Mouse (Mus musculus) cortical plate, adult 2 months (tissue): Measurements from ENCODE around the gene Tcf12.

Source experiments
- CTCF ChIP-seq: fragments of 200-500 bp; IDR thresholded peaks from 2 replicates; pipeline ENCODE4 v1.5.1; 2011; ENCODE audit warnings: mild to moderate bottlenecking, control low read depth, low read length; ENCODE audit not compliant: insufficient read depth; ENCODE audit errors: extremely low read depth
- POLR2A ChIP-seq: fragments of 200-500 bp; IDR thresholded peaks from 2 replicates; pipeline ENCODE4 v1.6.1; 2011; ENCODE audit warnings: mild to moderate bottlenecking, low read length, control low read depth; ENCODE audit not compliant: insufficient read depth; ENCODE audit errors: extremely low read depth

DNA sequence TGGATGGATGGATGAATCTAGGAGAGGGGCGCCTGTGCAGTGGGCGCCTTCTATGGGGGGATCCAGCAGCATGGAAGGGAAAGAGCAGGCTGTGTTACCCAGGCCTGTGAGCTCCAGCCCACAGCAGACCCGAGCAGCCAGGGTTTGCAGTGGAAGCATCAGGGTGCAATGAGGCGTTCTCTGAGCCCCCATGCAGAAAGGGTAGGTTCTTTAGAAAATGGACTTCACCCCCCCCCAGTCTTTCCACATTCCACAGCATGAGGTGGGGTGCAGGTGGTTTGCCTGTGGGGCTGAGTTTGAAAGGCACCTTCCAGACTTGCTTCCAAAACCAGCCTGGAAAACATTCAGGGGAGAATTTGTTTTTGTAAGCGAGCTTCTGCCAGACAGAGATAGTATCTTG is 300.3 kb downstream of the Tcf12 start:
- TF ChIP-seq POLR2A (no peak), CTCF (no peak)
